Mouse (Mus musculus): ENCODE data around the gene Rptor. TPM values are rescaled to one million over a fixed set of nuclear protein-coding genes. Genes with fewer than 3 reads are reported as not detected.

Gene Rptor
- polyA plus RNA-seq, 1 experiment from 2014 or later, result 13.2 TPM

DNA sequence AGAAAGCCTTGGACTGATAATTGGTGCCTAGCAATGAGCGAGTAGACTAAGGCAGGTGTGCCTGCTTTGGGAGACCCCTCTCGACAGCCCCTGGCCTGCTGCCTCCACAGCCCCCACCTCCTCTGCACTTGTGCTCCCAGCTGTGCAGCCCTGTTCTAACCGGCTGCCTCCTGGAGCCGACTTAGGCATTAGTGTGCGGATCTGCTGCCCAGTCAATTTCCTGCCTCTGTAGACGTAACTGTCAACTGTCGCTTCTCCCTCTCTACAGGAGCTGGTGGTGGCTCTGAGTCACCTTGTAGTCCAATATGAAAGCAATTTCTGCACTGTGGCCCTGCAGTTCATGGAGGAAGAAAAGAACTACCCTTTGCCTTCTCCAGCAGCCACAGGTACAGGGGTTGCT lies 253.3 kb downstream of the Rptor start:
- H3K4me1 ChIP-seq (replicated peaks; ENCODE audit: control insufficient read depth, insufficient read depth, low read length), result peaks cover 3% of the 10 kb centered on the region
- no peaks in the 10 kb centered on the region for H3K27me3 ChIP-seq (replicated peaks; ENCODE audit: control insufficient read depth, insufficient read depth, low read length)
- H3K9me3 ChIP-seq (ENCODE audit: control insufficient read depth, low read length), result no peaks in the 10 kb centered on the region
- WGBS, result 47% methylated on average over 7 of the region's 7 CpGs
- peaks cover 15% of the 10 kb centered on the region for H3K36me3 ChIP-seq (ENCODE audit: control insufficient read depth, insufficient read depth, low read length)
- ATAC-seq (replicated peaks; ENCODE audit: low FRiP score), result no peak
- H3K27ac ChIP-seq (ENCODE audit: low read depth, low read length), result peak overlapping the region; percentile 56
- DNase-seq (ENCODE audit: low spot score), result no peak
- H3K4me2 ChIP-seq, result no peak overlapping the region
- H3K4me3 ChIP-seq (ENCODE audit: low read depth, low read length), result no peak overlapping the region
- peak overlapping the region; percentile 22; the same call in 1 of the 2 replicates for H3K9ac ChIP-seq (ENCODE audit: low read depth, low read length)

DNA sequence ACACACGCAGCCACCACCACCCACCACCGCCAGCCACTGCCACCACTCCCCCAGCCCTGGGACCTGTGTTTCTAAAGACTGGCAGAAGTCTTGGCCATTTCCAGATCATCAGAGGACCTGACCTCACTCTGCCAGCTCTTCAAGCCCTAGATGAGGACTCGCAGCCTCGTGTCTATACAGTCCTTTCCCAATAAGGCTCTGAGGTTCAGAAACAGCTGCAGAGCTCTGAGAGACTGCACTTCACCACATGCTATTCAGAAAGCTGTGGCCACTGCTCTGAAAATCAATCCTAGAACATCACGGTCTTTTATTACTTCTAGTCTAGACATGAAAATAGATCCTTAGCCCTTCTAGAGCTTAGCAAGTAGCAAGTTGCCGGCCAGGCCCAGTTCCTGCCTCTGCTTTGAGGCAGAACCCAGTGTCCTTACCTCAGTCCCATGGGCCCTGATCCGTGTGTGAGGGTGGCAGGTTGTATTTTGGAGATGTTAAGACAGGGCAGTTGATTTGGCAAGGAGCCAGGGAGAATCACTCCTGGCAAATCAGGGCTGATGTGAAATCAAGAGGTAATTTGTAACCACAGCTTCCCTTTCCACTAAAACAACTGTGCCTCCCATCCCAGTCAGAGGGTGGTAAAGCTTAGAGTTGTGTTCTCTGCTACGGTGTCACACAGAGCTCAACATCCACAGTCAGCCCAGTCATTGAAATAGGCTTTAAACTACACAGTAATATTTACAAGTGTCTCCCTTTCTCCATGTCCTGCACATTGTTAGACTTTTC lies 260.0 kb downstream of the Rptor start:
- no peaks in the 10 kb centered on the region for H3K4me1 ChIP-seq (replicated peaks; ENCODE audit: control insufficient read depth, insufficient read depth, low read length)
- no peaks in the 10 kb centered on the region for H3K9me3 ChIP-seq (ENCODE audit: control insufficient read depth, low read length)
- no peak overlapping the region for H3K4me2 ChIP-seq
- WGBS, result 89% methylated on average over 8 of the region's 8 CpGs
- H3K27ac ChIP-seq (ENCODE audit: low read depth, low read length), result no peak overlapping the region
- no peak overlapping the region for H3K4me3 ChIP-seq (ENCODE audit: low read depth, low read length)
- ATAC-seq (replicated peaks; ENCODE audit: low FRiP score), result no peak
- H3K27me3 ChIP-seq (replicated peaks; ENCODE audit: control insufficient read depth, insufficient read depth, low read length), result no peaks in the 10 kb centered on the region
- no peak for DNase-seq (ENCODE audit: low spot score)
- H3K36me3 ChIP-seq (ENCODE audit: control insufficient read depth, insufficient read depth, low read length), result peaks cover 3% of the 10 kb centered on the region; the same call in 1 of the 2 replicates
- H3K9ac ChIP-seq (ENCODE audit: low read depth, low read length), result no peak overlapping the region

- no peaks in the 10 kb centered on the region for H3K9me3 ChIP-seq (ENCODE audit: control insufficient read depth, low read length)
- H3K4me1 ChIP-seq (replicated peaks; ENCODE audit: control insufficient read depth, insufficient read depth, low read length), result no peaks in the 10 kb centered on the region
- no peak overlapping the region for H3K4me3 ChIP-seq (ENCODE audit: low read depth, low read length)
- no peak overlapping the region for H3K4me2 ChIP-seq
- WGBS, result 45% methylated on average over 10 of the region's 10 CpGs
- H3K9ac ChIP-seq (ENCODE audit: low read depth, low read length), result no peak overlapping the region
- peaks cover 6% of the 10 kb centered on the region; the same call in 1 of the 2 replicates for H3K36me3 ChIP-seq (ENCODE audit: control insufficient read depth, insufficient read depth, low read length)
- ATAC-seq (replicated peaks; ENCODE audit: low FRiP score) (no peak), DNase-seq (ENCODE audit: low spot score) (no peak)
- no peak overlapping the region for H3K27ac ChIP-seq (ENCODE audit: low read depth, low read length)
- no peaks in the 10 kb centered on the region for H3K27me3 ChIP-seq (replicated peaks; ENCODE audit: control insufficient read depth, insufficient read depth, low read length)
These were observed 260.7 kb downstream of the Rptor start for GRCm38 (mm10) chr11:119863421-119863821.

DNA sequence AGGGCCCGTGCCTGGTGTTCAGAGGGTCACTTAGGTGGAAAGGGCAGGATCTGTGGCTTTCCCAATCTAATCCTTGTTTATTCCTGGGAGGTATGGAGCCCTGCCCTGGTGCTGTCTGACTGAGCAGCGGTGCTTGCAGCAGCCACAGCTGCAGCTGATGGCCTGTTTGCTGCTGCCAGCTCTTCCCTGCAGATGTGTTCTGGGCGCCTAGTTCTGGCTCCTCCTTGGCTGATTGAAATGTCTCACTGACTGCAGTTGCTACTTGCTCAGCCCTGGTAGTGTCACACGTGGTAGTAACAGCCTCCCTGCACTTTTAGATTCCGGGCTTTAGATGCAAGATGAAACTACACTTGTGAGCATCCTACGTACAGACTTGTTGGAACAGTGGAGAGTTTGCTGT lies 264.1 kb downstream of the Rptor start:
- H3K27me3 ChIP-seq (replicated peaks; ENCODE audit: control insufficient read depth, insufficient read depth, low read length), result no peaks in the 10 kb centered on the region
- no peak for DNase-seq (ENCODE audit: low spot score)
- no peak for ATAC-seq (replicated peaks; ENCODE audit: low FRiP score)
- H3K36me3 ChIP-seq (ENCODE audit: control insufficient read depth, insufficient read depth, low read length), result peaks cover 4% of the 10 kb centered on the region; the same call in 1 of the 2 replicates
- 83% methylated on average over 6 of the region's 6 CpGs for WGBS
- H3K4me1 ChIP-seq (replicated peaks; ENCODE audit: control insufficient read depth, insufficient read depth, low read length), result no peaks in the 10 kb centered on the region
- no peak overlapping the region for H3K9ac ChIP-seq (ENCODE audit: low read depth, low read length)
- H3K27ac ChIP-seq (ENCODE audit: low read depth, low read length), result no peak overlapping the region
- H3K4me2 ChIP-seq, result no peak overlapping the region
- H3K9me3 ChIP-seq (ENCODE audit: control insufficient read depth, low read length), result no peaks in the 10 kb centered on the region
- H3K4me3 ChIP-seq (ENCODE audit: low read depth, low read length), result no peak overlapping the region

GRCm38 (mm10) chr11:119868138-119868537 lies 265.4 kb downstream of the Rptor start:
- H3K4me3 ChIP-seq (ENCODE audit: low read depth, low read length), result no peak overlapping the region
- H3K9ac ChIP-seq (ENCODE audit: low read depth, low read length), result no peak overlapping the region
- no peaks in the 10 kb centered on the region for H3K4me1 ChIP-seq (replicated peaks; ENCODE audit: control insufficient read depth, insufficient read depth, low read length)
- H3K4me2 ChIP-seq, result no peak overlapping the region
- WGBS, result 84% methylated on average over 3 of the region's 3 CpGs
- peaks cover 9% of the 10 kb centered on the region for H3K36me3 ChIP-seq (ENCODE audit: control insufficient read depth, insufficient read depth, low read length)
- no peak for ATAC-seq (replicated peaks; ENCODE audit: low FRiP score)
- H3K27me3 ChIP-seq (replicated peaks; ENCODE audit: control insufficient read depth, insufficient read depth, low read length), result no peaks in the 10 kb centered on the region
- no peaks in the 10 kb centered on the region for H3K9me3 ChIP-seq (ENCODE audit: control insufficient read depth, low read length)
- H3K27ac ChIP-seq (ENCODE audit: low read depth, low read length), result no peak overlapping the region
- DNase-seq (ENCODE audit: low spot score), result no peak

GRCm38 (mm10) chr11:119868556-119868955 lies 265.9 kb downstream of the Rptor start:
- no peaks in the 10 kb centered on the region for H3K9me3 ChIP-seq (ENCODE audit: control insufficient read depth, low read length)
- WGBS, result 80% methylated on average over 4 of the region's 4 CpGs
- H3K9ac ChIP-seq (ENCODE audit: low read depth, low read length), result no peak overlapping the region
- no peaks in the 10 kb centered on the region for H3K4me1 ChIP-seq (replicated peaks; ENCODE audit: control insufficient read depth, insufficient read depth, low read length)
- no peaks in the 10 kb centered on the region for H3K27me3 ChIP-seq (replicated peaks; ENCODE audit: control insufficient read depth, insufficient read depth, low read length)
- peaks cover 10% of the 10 kb centered on the region for H3K36me3 ChIP-seq (ENCODE audit: control insufficient read depth, insufficient read depth, low read length)
- no peak overlapping the region for H3K4me3 ChIP-seq (ENCODE audit: low read depth, low read length)
- no peak for DNase-seq (ENCODE audit: low spot score)
- H3K4me2 ChIP-seq, result no peak overlapping the region
- no peak for ATAC-seq (replicated peaks; ENCODE audit: low FRiP score)
- H3K27ac ChIP-seq (ENCODE audit: low read depth, low read length), result no peak overlapping the region

DNA sequence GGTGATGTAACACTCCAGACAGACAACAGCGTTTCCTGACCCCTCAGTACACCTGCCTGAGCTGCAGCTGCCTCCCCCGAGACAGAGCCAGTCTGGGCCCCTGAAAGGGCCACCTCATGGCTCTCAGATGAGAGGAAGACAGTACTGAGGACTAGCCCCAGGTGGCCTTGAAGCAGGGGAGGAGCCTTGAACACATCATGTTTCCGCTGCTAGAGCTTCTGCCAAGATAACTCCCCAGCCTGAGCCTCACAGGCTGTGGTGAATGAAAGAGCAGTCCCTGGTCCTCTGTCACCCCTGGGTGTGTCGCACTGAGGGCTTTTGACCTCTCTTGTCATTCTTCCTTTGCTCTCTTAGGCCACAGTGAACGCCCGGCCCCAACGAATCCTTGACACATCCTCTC lies 268.4 kb downstream of the Rptor start:
- Histone ChIP-seq H3K9ac (ENCODE audit: low read depth, low read length) (no peak overlapping the region), H3K27me3 (replicated peaks; ENCODE audit: control insufficient read depth, insufficient read depth, low read length) (no peaks in the 10 kb centered on the region), H3K9me3 (ENCODE audit: control insufficient read depth, low read length) (no peaks in the 10 kb centered on the region), H3K4me1 (replicated peaks; ENCODE audit: control insufficient read depth, insufficient read depth, low read length) (no peaks in the 10 kb centered on the region), H3K27ac (ENCODE audit: low read depth, low read length) (no peak overlapping the region), H3K36me3 (ENCODE audit: control insufficient read depth, insufficient read depth, low read length) (peaks cover 20% of the 10 kb centered on the region), H3K4me3 (ENCODE audit: low read depth, low read length) (no peak overlapping the region), H3K4me2 (no peak overlapping the region)
- no peak for DNase-seq (ENCODE audit: low spot score)
- WGBS, result 86% methylated on average over 7 of the region's 7 CpGs
- ATAC-seq (replicated peaks; ENCODE audit: low FRiP score), result no peak

DNA sequence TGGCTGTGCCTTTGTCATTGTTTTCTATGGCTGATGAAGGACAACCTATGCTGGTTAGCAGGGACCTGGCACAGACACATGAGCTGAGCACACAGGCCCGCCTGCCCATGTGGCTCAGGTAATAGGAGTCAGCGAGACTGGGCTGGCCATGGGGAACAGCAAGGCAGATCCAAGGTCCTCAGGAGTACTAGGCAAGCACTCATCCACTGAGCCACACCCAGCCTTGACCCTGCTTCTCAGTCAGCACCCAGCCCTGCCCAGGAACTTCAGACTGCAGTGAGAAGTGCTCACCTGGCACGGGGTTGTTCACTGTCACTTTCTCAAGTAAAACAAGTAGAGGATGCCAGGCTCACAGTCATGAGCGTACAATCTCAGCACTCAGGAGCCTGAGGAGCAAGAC lies 270.9 kb downstream of the Rptor start:
- Histone ChIP-seq H3K27ac (ENCODE audit: low read depth, low read length) (no peak overlapping the region), H3K9me3 (ENCODE audit: control insufficient read depth, low read length) (no peaks in the 10 kb centered on the region), H3K4me2 (no peak overlapping the region), H3K27me3 (replicated peaks; ENCODE audit: control insufficient read depth, insufficient read depth, low read length) (no peaks in the 10 kb centered on the region), H3K4me3 (ENCODE audit: low read depth, low read length) (no peak overlapping the region), H3K9ac (ENCODE audit: low read depth, low read length) (no peak overlapping the region), H3K36me3 (ENCODE audit: control insufficient read depth, insufficient read depth, low read length) (peaks cover 20% of the 10 kb centered on the region), H3K4me1 (replicated peaks; ENCODE audit: control insufficient read depth, insufficient read depth, low read length) (no peaks in the 10 kb centered on the region)
- 89% methylated on average over 4 of the region's 4 CpGs for WGBS
- DNase-seq (ENCODE audit: low spot score), result no peak
- ATAC-seq (replicated peaks; ENCODE audit: low FRiP score), result no peak

- ATAC-seq (replicated peaks; ENCODE audit: low FRiP score) (no peak), DNase-seq (ENCODE audit: low spot score) (no peak)
- Histone ChIP-seq H3K4me2 (no peak overlapping the region), H3K4me3 (ENCODE audit: low read depth, low read length) (no peak overlapping the region), H3K27me3 (replicated peaks; ENCODE audit: control insufficient read depth, insufficient read depth, low read length) (no peaks in the 10 kb centered on the region), H3K4me1 (replicated peaks; ENCODE audit: control insufficient read depth, insufficient read depth, low read length) (no peaks in the 10 kb centered on the region), H3K27ac (ENCODE audit: low read depth, low read length) (no peak overlapping the region), H3K36me3 (ENCODE audit: control insufficient read depth, insufficient read depth, low read length) (peaks cover 19% of the 10 kb centered on the region), H3K9ac (ENCODE audit: low read depth, low read length) (no peak overlapping the region), H3K9me3 (ENCODE audit: control insufficient read depth, low read length) (no peaks in the 10 kb centered on the region)
- WGBS, result 85% methylated on average over 1 of the region's 1 CpGs
These were observed 272.1 kb downstream of the Rptor start for GRCm38 (mm10) chr11:119874841-119875240.

Measured in liver, embryonic 11.5 days (tissue).